Mouse (Mus musculus) large intestine, adult 2 months (tissue): ENCODE results near the gene Gm20388. TPM values are rescaled to one million over a fixed set of nuclear protein-coding genes. Genes with fewer than 3 reads are reported as not detected.
"Not testable (repeated sequence)": the region's sequence is repeated elsewhere in the genome, so short reads cannot be mapped to it uniquely, and the experiment has no call there.

Experiments used
- DNase-seq: peaks from one replicate; pipeline ENCODE4 v3.0.0-alpha.2; 2012; ENCODE audit warnings: low read depth, low spot score
- WGBS: fragments of 180-500 bp; shearing (Covaris S2); methylation state at CpG from one replicate; pipeline ENCODE4 v1.1.7; 2018; 5-methylcytosine and 5-hydroxymethylcytosine counted together
- polyA plus RNA-seq: library from polyadenylated mRNA; depleted of rRNA; stranded (reverse); fragments of >200 nt; gene quantifications from 2 replicates; pipeline ENCODE4 v1.2.3, GENCODE M21; 2012

The Gm20388 gene
- polyA plus RNA-seq, 1 experiment = 31.5 TPM

GRCm38 (mm10) chr8:121433466-121433865 lies 1522.8 kb downstream of the Gm20388 start:
- 33% methylated on average over 17 of the region's 17 CpGs for WGBS
- no peak for DNase-seq

- WGBS = 40% methylated on average over 5 of the region's 5 CpGs
- no peak for DNase-seq
Observed at GRCm38 (mm10) chr8:121436656-121437055, 1526.0 kb downstream of the Gm20388 start.

- no peak for DNase-seq
- 55% methylated on average over 6 of the region's 6 CpGs for WGBS
Observed at GRCm38 (mm10) chr8:121437506-121437905, 1526.9 kb downstream of the Gm20388 start.

- WGBS = 25% methylated on average over 6 of the region's 6 CpGs
Observed at GRCm38 (mm10) chr8:121438111-121438510, 1527.5 kb downstream of the Gm20388 start.

GRCm38 (mm10) chr8:121439351-121439750 lies 1528.7 kb downstream of the Gm20388 start:
- 72% methylated on average over 4 of the region's 4 CpGs for WGBS
- no peak for DNase-seq

More at GRCm38 (mm10) chr8:121438111-121438510, 1527.5 kb downstream of the Gm20388 start:
- DNase-seq = no peak

GRCm38 (mm10) chr8:121443361-121443760 lies 1532.7 kb downstream of the Gm20388 start:
- no peak for DNase-seq
- WGBS = 51% methylated on average over 7 of the region's 7 CpGs

GRCm38 (mm10) chr8:121444521-121444920 lies 1533.9 kb downstream of the Gm20388 start:
- WGBS = 91% methylated on average over 1 of the region's 1 CpGs
- not testable (repeated sequence) for DNase-seq

GRCm38 (mm10) chr8:121445027-121445471 lies 1534.4 kb downstream of the Gm20388 start:
- DNase-seq = no peak
- WGBS = 84% methylated on average over 10 of the region's 10 CpGs

GRCm38 (mm10) chr8:121446133-121446532 lies 1535.5 kb downstream of the Gm20388 start:
- WGBS = 66% methylated on average over 12 of the region's 12 CpGs
- no peak for DNase-seq

GRCm38 (mm10) chr8:121446862-121447261 lies 1536.2 kb downstream of the Gm20388 start:
- DNase-seq = no peak
- WGBS = 73% methylated on average over 6 of the region's 6 CpGs

- WGBS = 71% methylated on average over 8 of the region's 8 CpGs
- no peak for DNase-seq
Observed at GRCm38 (mm10) chr8:121450211-121450610, 1539.6 kb downstream of the Gm20388 start.

- 59% methylated on average over 16 of the region's 16 CpGs for WGBS
- no peak for DNase-seq
Observed at GRCm38 (mm10) chr8:121451404-121452076, 1540.9 kb downstream of the Gm20388 start.

GRCm38 (mm10) chr8:121454737-121455136 lies 1544.1 kb downstream of the Gm20388 start:
- WGBS = 89% methylated on average over 17 of the region's 17 CpGs
- DNase-seq = no peak

GRCm38 (mm10) chr8:121461192-121461591 lies 1550.6 kb downstream of the Gm20388 start:
- no peak for DNase-seq
- 63% methylated on average over 3 of the region's 3 CpGs for WGBS

- DNase-seq = no peak
- 48% methylated on average over 3 of the region's 3 CpGs for WGBS
Observed at GRCm38 (mm10) chr8:121462092-121462491, 1551.5 kb downstream of the Gm20388 start.

GRCm38 (mm10) chr8:121468083-121469071 lies 1557.7 kb downstream of the Gm20388 start:
- no peak for DNase-seq
- WGBS = 78% methylated on average over 49 of the region's 49 CpGs

GRCm38 (mm10) chr8:121474161-121474897 lies 1563.7 kb downstream of the Gm20388 start:
- DNase-seq = no peak
- WGBS = 12% methylated on average over 25 of the region's 25 CpGs

- WGBS = 4% methylated on average over 18 of the region's 18 CpGs
- no peak for DNase-seq
Observed at GRCm38 (mm10) chr8:121474898-121475284, 1564.2 kb downstream of the Gm20388 start.

- 61% methylated on average over 20 of the region's 20 CpGs for WGBS
- no peak for DNase-seq
Observed at GRCm38 (mm10) chr8:121477851-121478547, 1567.4 kb downstream of the Gm20388 start.
